Mouse (Mus musculus): Measurements from ENCODE around the gene Tbc1d10a. TPM values are rescaled to one million over a fixed set of nuclear protein-coding genes. Genes with fewer than 3 reads are reported as not detected.
A peak's percentile ranks its signal among the peaks of the same experiment; 100 is the strongest.

Tbc1d10a gene
- polyA plus RNA-seq, 1 experiment = 18.8 TPM

GRCm38 (mm10) chr11:4193420-4193819 lies 6.8 kb downstream of the Tbc1d10a start:
- H3K27me3 ChIP-seq (ENCODE audit: control insufficient read depth, insufficient read depth, insufficient read length) = no peaks in the 10 kb centered on the region
- H3K4me2 ChIP-seq (ENCODE audit: low read depth) = no peak overlapping the region
- H3K36me3 ChIP-seq (ENCODE audit: control insufficient read depth, insufficient read depth) = no peaks in the 10 kb centered on the region
- no peaks in the 10 kb centered on the region for H3K79me2 ChIP-seq (ENCODE audit: control insufficient read depth, insufficient read depth)
- TF ChIP-seq POLR2A (IDR thresholded peaks at IDR 0.05; ENCODE audit: insufficient read length, low read depth) = no peak
- no peak for TF ChIP-seq MYOG (IDR thresholded peaks at IDR 0.05; ENCODE audit: control insufficient read depth in 1 of 3, insufficient read depth in 1 of 3, insufficient read length in 2 of 3, low read depth in 2 of 3)
- no peak for TF ChIP-seq USF1 (IDR thresholded peaks at IDR 0.05; ENCODE audit: low read depth)
- no peak for TF ChIP-seq TCF12 (IDR thresholded peaks at IDR 0.05; ENCODE audit: insufficient read depth, poor library complexity, severe bottlenecking)
- no peak for TF ChIP-seq MAX (IDR thresholded peaks at IDR 0.05; ENCODE audit: low read depth)
- TF ChIP-seq CEBPB (IDR thresholded peaks at IDR 0.05; ENCODE audit: insufficient read depth, poor library complexity, severe bottlenecking) = no peak
- no peak for TF ChIP-seq TCF3 (IDR thresholded peaks at IDR 0.05; ENCODE audit: insufficient read length, low read depth)
- no peak for TF ChIP-seq SRF (IDR thresholded peaks at IDR 0.05; ENCODE audit: control insufficient read depth, insufficient read length, low read depth)
- no peak for TF ChIP-seq MYOD1 (IDR thresholded peaks at IDR 0.05; ENCODE audit: control insufficient read depth in 1 of 3, insufficient read length in 2 of 3, low read depth in 2 of 3)
- no peak for TF ChIP-seq POLR2AphosphoS2 (IDR thresholded peaks at IDR 0.05; ENCODE audit: insufficient read length, low read depth)
- TF ChIP-seq REST (IDR thresholded peaks at IDR 0.05; ENCODE audit: insufficient read depth, insufficient read length) = no peak
- no peak for TF ChIP-seq E2F4 (IDR thresholded peaks at IDR 0.05; ENCODE audit: insufficient read depth)
- no peak overlapping the region for H3ac ChIP-seq (ENCODE audit: control insufficient read depth, insufficient read length)
- H3K4me3 ChIP-seq = no peak overlapping the region

GRCm38 (mm10) chr11:4195597-4196031 lies 9.0 kb downstream of the Tbc1d10a start:
- Histone ChIP-seq H3K4me2 (ENCODE audit: low read depth) (no peak overlapping the region), H3ac (ENCODE audit: control insufficient read depth, insufficient read length) (no peak overlapping the region), H3K4me3 (no peak overlapping the region), H3K36me3 (ENCODE audit: control insufficient read depth, insufficient read depth) (no peaks in the 10 kb centered on the region), H3K27me3 (ENCODE audit: control insufficient read depth, insufficient read depth, insufficient read length) (no peaks in the 10 kb centered on the region), H3K79me2 (ENCODE audit: control insufficient read depth, insufficient read depth) (no peaks in the 10 kb centered on the region)
- TF ChIP-seq MAX (IDR thresholded peaks at IDR 0.05; ENCODE audit: low read depth) = no peak

GRCm38 (mm10) chr11:4196636-4197035 lies 10.0 kb downstream of the Tbc1d10a start:
- Histone ChIP-seq H3K79me2 (ENCODE audit: control insufficient read depth, insufficient read depth) (peaks cover 1% of the 10 kb centered on the region), H3ac (ENCODE audit: control insufficient read depth, insufficient read length) (no peak overlapping the region), H3K36me3 (ENCODE audit: control insufficient read depth, insufficient read depth) (no peaks in the 10 kb centered on the region), H3K4me2 (ENCODE audit: low read depth) (no peak overlapping the region), H3K4me3 (no peak overlapping the region), H3K27me3 (ENCODE audit: control insufficient read depth, insufficient read depth, insufficient read length) (no peaks in the 10 kb centered on the region)
- TF ChIP-seq CEBPB (IDR thresholded peaks at IDR 0.05; ENCODE audit: insufficient read depth, poor library complexity, severe bottlenecking) (no peak), POLR2A (IDR thresholded peaks at IDR 0.05; ENCODE audit: insufficient read length, low read depth) (no peak), MYOD1 (IDR thresholded peaks at IDR 0.05; ENCODE audit: control insufficient read depth in 1 of 3, insufficient read length in 2 of 3, low read depth in 2 of 3) (no peak), TCF12 (IDR thresholded peaks at IDR 0.05; ENCODE audit: insufficient read depth, poor library complexity, severe bottlenecking) (no peak), REST (IDR thresholded peaks at IDR 0.05; ENCODE audit: insufficient read depth, insufficient read length) (no peak), POLR2AphosphoS2 (IDR thresholded peaks at IDR 0.05; ENCODE audit: insufficient read length, low read depth) (no peak), TCF3 (IDR thresholded peaks at IDR 0.05; ENCODE audit: insufficient read length, low read depth) (no peak), MAX (IDR thresholded peaks at IDR 0.05; ENCODE audit: low read depth) (no peak), SRF (IDR thresholded peaks at IDR 0.05; ENCODE audit: control insufficient read depth, insufficient read length, low read depth) (no peak), E2F4 (IDR thresholded peaks at IDR 0.05; ENCODE audit: insufficient read depth) (no peak), USF1 (IDR thresholded peaks at IDR 0.05; ENCODE audit: low read depth) (no peak)

GRCm38 (mm10) chr11:4197691-4198090 lies 11.1 kb downstream of the Tbc1d10a start:
- no peak overlapping the region for H3ac ChIP-seq (ENCODE audit: control insufficient read depth, insufficient read length)
- no peak overlapping the region for H3K4me3 ChIP-seq
- no peaks in the 10 kb centered on the region for H3K36me3 ChIP-seq (ENCODE audit: control insufficient read depth, insufficient read depth)
- H3K4me2 ChIP-seq (ENCODE audit: low read depth) = no peak overlapping the region
- H3K79me2 ChIP-seq (ENCODE audit: control insufficient read depth, insufficient read depth) = peaks cover 3% of the 10 kb centered on the region
- no peaks in the 10 kb centered on the region for H3K27me3 ChIP-seq (ENCODE audit: control insufficient read depth, insufficient read depth, insufficient read length)
- no peak for TF ChIP-seq E2F4 (IDR thresholded peaks at IDR 0.05; ENCODE audit: insufficient read depth)
- no peak for TF ChIP-seq USF1 (IDR thresholded peaks at IDR 0.05; ENCODE audit: low read depth)
- TF ChIP-seq REST (IDR thresholded peaks at IDR 0.05; ENCODE audit: insufficient read depth, insufficient read length) = no peak
- TF ChIP-seq MYOD1 (IDR thresholded peaks at IDR 0.05; ENCODE audit: control insufficient read depth in 1 of 3, insufficient read length in 2 of 3, low read depth in 2 of 3) = no peak
- no peak for TF ChIP-seq CEBPB (IDR thresholded peaks at IDR 0.05; ENCODE audit: insufficient read depth, poor library complexity, severe bottlenecking)
- TF ChIP-seq SRF (IDR thresholded peaks at IDR 0.05; ENCODE audit: control insufficient read depth, insufficient read length, low read depth) = no peak
- no peak for TF ChIP-seq TCF12 (IDR thresholded peaks at IDR 0.05; ENCODE audit: insufficient read depth, poor library complexity, severe bottlenecking)
- TF ChIP-seq MYOG (IDR thresholded peaks at IDR 0.05; ENCODE audit: control insufficient read depth in 1 of 3, insufficient read depth in 1 of 3, insufficient read length in 2 of 3, low read depth in 2 of 3) = no peak
- TF ChIP-seq POLR2A (IDR thresholded peaks at IDR 0.05; ENCODE audit: insufficient read length, low read depth) = no peak
- TF ChIP-seq MAX (IDR thresholded peaks at IDR 0.05; ENCODE audit: low read depth) = no peak
- no peak for TF ChIP-seq TCF3 (IDR thresholded peaks at IDR 0.05; ENCODE audit: insufficient read length, low read depth)
- TF ChIP-seq POLR2AphosphoS2 (IDR thresholded peaks at IDR 0.05; ENCODE audit: insufficient read length, low read depth) = no peak

- H3K4me3 ChIP-seq = no peak overlapping the region
- H3ac ChIP-seq (ENCODE audit: control insufficient read depth, insufficient read length) = no peak overlapping the region
- no peak overlapping the region for H3K4me2 ChIP-seq (ENCODE audit: low read depth)
- no peaks in the 10 kb centered on the region for H3K27me3 ChIP-seq (ENCODE audit: control insufficient read depth, insufficient read depth, insufficient read length)
- no peaks in the 10 kb centered on the region for H3K36me3 ChIP-seq (ENCODE audit: control insufficient read depth, insufficient read depth)
- TF ChIP-seq MYOD1 (IDR thresholded peaks at IDR 0.05; ENCODE audit: control insufficient read depth in 1 of 3, insufficient read length in 2 of 3, low read depth in 2 of 3) (no peak), MAX (IDR thresholded peaks at IDR 0.05; ENCODE audit: low read depth) (no peak), MYOG (IDR thresholded peaks at IDR 0.05; ENCODE audit: control insufficient read depth in 1 of 3, insufficient read depth in 1 of 3, insufficient read length in 2 of 3, low read depth in 2 of 3) (peak in 1 of 3 experiments; percentile 35), SRF (IDR thresholded peaks at IDR 0.05; ENCODE audit: control insufficient read depth, insufficient read length, low read depth) (no peak), USF1 (IDR thresholded peaks at IDR 0.05; ENCODE audit: low read depth) (no peak), REST (IDR thresholded peaks at IDR 0.05; ENCODE audit: insufficient read depth, insufficient read length) (no peak), POLR2A (IDR thresholded peaks at IDR 0.05; ENCODE audit: insufficient read length, low read depth) (no peak)
- H3K79me2 ChIP-seq (ENCODE audit: control insufficient read depth, insufficient read depth) = peaks cover 3% of the 10 kb centered on the region
Measured at GRCm38 (mm10) chr11:4201981-4202700, 15.6 kb downstream of the Tbc1d10a start.

Data from myocyte (in vitro differentiated cells).